Mouse (Mus musculus) cerebellum, postnatal 4 days (tissue): Measurements from ENCODE around the gene Atp2a3.

Source experiments
- DNase-seq, 2 experiments: peaks; one replicate each; pipeline ENCODE4 v3.0.0; 2022; ENCODE audit warnings: low spot score in 2 of 2, mixed read lengths in 1 of 2

Atp2a3 gene

GRCm38 (mm10) chr11:73036077-73036476 is 75.1 kb downstream of the Atp2a3 start:
- DNase-seq, result no peak

- DNase-seq, result no peak
These were observed 75.9 kb downstream of the Atp2a3 start for GRCm38 (mm10) chr11:73036889-73037288.

GRCm38 (mm10) chr11:73037691-73038090 is 76.7 kb downstream of the Atp2a3 start:
- no peak for DNase-seq

- DNase-seq, result peak in 1 of 2 experiments; percentile 68
These were observed 78.3 kb downstream of the Atp2a3 start for GRCm38 (mm10) chr11:73039102-73039799.
